Mouse (Mus musculus) forebrain, embryonic 14.5 days (tissue): ENCODE data around the gene Pdxdc1. TPM values are rescaled to one million over a fixed set of nuclear protein-coding genes. Genes with fewer than 3 reads are reported as not detected.

Experiments
- ATAC-seq: fragments of 200-750 bp; cut with Nextera tagmentation; 2 replicates; pipeline ENCODE4 v1.8.0; 2017; ENCODE audit warnings: mild to moderate bottlenecking, moderate library complexity
- DNase-seq: peaks from one replicate; pipeline ENCODE4 v3.0.0-alpha.2; 2015; ENCODE audit warnings: low spot score
- H3K27ac ChIP-seq: fragments of 300-500 bp; sonication (generic); 2 replicates; pipeline ENCODE4 v1.5.1; 2014; ENCODE audit warnings: low read depth, mild to moderate bottlenecking, control low read depth, low read length, moderate library complexity
- H3K27me3 ChIP-seq: fragments of 300-500 bp; sonication (generic); replicated peaks from 2 replicates; pipeline ENCODE4 v1.6.1; 2014; ENCODE audit warnings: low read length, control low read depth, mixed read lengths; ENCODE audit not compliant: control insufficient read depth, insufficient read depth
- H3K36me3 ChIP-seq: fragments of 300-500 bp; sonication (generic); 2 replicates; pipeline ENCODE4 v1.6.1; 2014; ENCODE audit warnings: low read length, control low read depth; ENCODE audit not compliant: control insufficient read depth, insufficient read depth
- H3K4me1 ChIP-seq: fragments of 300-500 bp; sonication (generic); 2 replicates; pipeline ENCODE4 v1.6.1; 2014; ENCODE audit warnings: antibody characterized with exemption, low read length, control low read depth; ENCODE audit not compliant: control insufficient read depth, insufficient read depth
- H3K4me2 ChIP-seq: fragments of 300-500 bp; sonication (generic); 2 replicates; pipeline ENCODE4 v1.6.1; 2014; ENCODE audit warnings: mild to moderate bottlenecking, control low read depth, low read length
- H3K4me3 ChIP-seq: fragments of 300-500 bp; sonication (generic); 2 replicates; pipeline ENCODE4 v1.5.1; 2014; ENCODE audit warnings: low read depth, low read length, control low read depth
- H3K9ac ChIP-seq: fragments of 300-500 bp; sonication (generic); 2 replicates; pipeline ENCODE4 v1.6.1; 2014; ENCODE audit warnings: mild to moderate bottlenecking, low read length, control low read depth, moderate library complexity
- H3K9me3 ChIP-seq: fragments of 300-500 bp; sonication (generic); replicated peaks from 2 replicates; pipeline ENCODE4 v1.6.1; 2016; ENCODE audit warnings: low read length, control low read depth, mixed read lengths; ENCODE audit not compliant: control insufficient read depth
- WGBS: fragments of 180-500 bp; shearing (Covaris S2); extraction: QIAGEN DNeasy Blood & Tissue Kit; methylation state at CpG from one replicate; pipeline ENCODE4 v1.1.7; 2014; 5-methylcytosine and 5-hydroxymethylcytosine counted together
- polyA plus RNA-seq: library from polyadenylated mRNA; unstranded; fragments of >200 nt; fragmentation: Nextera tagmentation; extraction: Ambion mirVana; gene quantifications from 2 replicates; pipeline ENCODE4 v1.2.1, GENCODE M21; 2014

Pdxdc1 gene
- polyA plus RNA-seq: 62.2 and 66.4 TPM in 2 replicates

DNA sequence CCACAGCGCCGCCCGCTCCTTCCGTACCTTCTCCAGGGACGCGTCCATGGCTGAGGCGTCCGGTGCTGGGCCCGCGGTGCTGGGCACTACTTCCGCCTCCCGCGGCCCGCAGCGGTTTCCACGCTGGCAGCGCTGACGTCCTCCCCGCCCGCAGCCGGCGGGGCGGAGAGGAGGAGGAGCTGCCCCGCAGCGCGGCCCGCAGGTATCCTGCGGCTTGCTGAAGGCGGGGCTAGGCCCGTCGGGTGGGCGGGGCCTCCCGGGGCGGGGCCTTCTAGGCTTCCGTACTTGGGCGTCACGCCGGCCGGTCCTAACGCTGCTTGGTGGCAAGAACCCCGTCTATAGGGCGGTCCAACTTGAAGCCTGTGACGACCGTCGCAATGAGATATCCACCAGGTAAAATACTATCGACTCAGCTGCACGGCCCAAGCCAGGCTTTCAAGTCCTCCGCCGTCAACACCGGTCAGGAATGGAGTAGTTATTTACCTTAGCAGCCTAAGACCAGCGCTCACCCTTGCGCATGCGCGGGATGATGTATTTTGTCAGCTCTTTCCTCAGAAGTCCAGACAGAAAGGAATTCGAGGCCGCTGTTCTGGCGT is at the start of gene Pdxdc1, which contains the start of gene Mpv17l:
Gene Pdxdc1, minus strand, starts transcription at position 244 of the 596 bp plus-strand sequence.
Gene Mpv17l, plus strand, starts transcription at position 274 of the 596 bp plus-strand sequence.
- no peaks in the 10 kb centered on the region for H3K9me3 ChIP-seq
- DNase-seq (peak; percentile 97), ATAC-seq (peak; percentile 98)
- 0% methylated on average over 54 of the region's 57 CpGs for WGBS
- peaks cover 10% of the 10 kb centered on the region for H3K4me1 ChIP-seq
- H3K27ac ChIP-seq: peak within 1 kb of the TSS; percentile 81
- peak within 1 kb of the TSS; percentile 86 for H3K9ac ChIP-seq
- no peaks in the 10 kb centered on the region for H3K36me3 ChIP-seq
- H3K27me3 ChIP-seq: no peaks in the 10 kb centered on the region
- peak within 1 kb of the TSS; percentile 77 for H3K4me2 ChIP-seq
- H3K4me3 ChIP-seq: peak within 1 kb of the TSS; percentile 80

DNA sequence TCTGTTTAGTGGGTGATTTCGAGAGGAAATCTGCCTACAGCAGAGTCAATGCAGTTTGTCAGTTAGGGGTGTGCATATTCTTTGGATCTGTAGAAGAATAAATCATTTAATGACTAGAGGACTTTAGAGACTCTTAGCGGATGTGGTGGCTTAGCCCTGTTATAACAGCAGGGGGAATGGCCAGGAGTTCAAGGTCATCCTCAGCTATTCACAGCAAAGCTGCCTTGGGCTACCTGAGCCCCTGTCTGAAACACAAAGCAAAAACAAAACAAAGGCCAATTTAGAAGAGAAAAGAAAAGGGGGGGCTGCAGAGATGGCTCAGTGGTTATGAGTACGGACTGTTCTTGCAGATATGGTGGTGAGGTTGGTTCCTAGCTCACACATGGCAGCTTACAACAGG is 48.3 kb upstream of the Pdxdc1 start:
- Histone ChIP-seq H3K27ac (no peak overlapping the region), H3K4me2 (no peak overlapping the region)
- ATAC-seq: no peak

DNA sequence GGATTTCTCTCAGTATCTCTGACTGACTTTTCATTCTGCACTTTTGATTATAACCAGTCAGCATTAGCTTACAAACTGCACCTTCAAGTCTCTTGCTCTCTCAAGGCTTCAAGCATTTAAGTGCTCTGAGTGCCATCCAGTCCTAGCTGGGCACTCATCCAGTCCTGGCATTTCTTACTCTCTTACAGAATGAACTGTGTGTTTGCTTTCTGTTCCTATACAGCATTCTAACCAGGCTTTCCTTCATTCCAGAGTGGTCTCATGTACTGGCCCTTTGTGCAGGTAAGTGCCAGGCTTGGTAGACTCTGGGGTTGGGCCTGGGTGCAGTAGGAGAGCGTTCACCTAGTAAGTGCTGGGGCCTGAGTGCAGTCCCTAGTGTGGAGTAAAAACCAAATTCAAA is 43.4 kb upstream of the Pdxdc1 start:
- DNase-seq (no peak), ATAC-seq (no peak)
- Histone ChIP-seq H3K4me3 (no peak overlapping the region), H3K27ac (no peak overlapping the region), H3K9me3 (no peaks in the 10 kb centered on the region), H3K4me1 (peaks cover 2% of the 10 kb centered on the region; the same call in 1 of the 2 replicates), H3K27me3 (peaks cover 3% of the 10 kb centered on the region; the same call in 1 of the 2 replicates), H3K4me2 (no peak overlapping the region), H3K36me3 (no peaks in the 10 kb centered on the region), H3K9ac (no peak overlapping the region)
- WGBS: 82% methylated on average over 1 of the region's 1 CpGs

More for the DNA sequence above, 48.3 kb upstream of the Pdxdc1 start:
- Histone ChIP-seq H3K36me3 (no peaks in the 10 kb centered on the region), H3K9ac (no peak overlapping the region), H3K4me3 (no peak overlapping the region), H3K9me3 (no peaks in the 10 kb centered on the region), H3K27me3 (no peaks in the 10 kb centered on the region), H3K4me1 (no peaks in the 10 kb centered on the region)
- 68% methylated on average over 3 of the region's 3 CpGs for WGBS
- DNase-seq: no peak

DNA sequence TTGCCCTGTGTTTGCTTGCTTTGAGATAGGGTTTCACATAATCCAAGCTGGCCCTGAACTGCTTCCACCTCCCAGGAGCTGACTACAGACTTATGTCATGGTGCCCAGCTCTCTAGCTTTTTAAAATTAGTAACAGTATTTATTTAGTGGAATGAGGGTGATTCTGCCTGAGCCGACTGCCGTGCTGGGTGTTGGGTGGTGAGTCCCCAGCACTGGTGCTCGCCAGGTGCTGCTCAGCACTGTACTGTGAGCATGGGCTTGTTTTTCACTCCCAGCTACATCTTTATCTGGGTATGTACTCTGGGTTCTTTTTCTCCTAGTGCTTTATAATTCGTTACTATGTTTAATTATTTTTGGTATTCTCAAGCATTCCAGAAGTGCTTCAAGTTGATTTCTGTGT is 42.2 kb upstream of the Pdxdc1 start:
- H3K4me1 ChIP-seq: peaks cover 6% of the 10 kb centered on the region; the same call in 1 of the 2 replicates
- no peak overlapping the region for H3K9ac ChIP-seq
- no peaks in the 10 kb centered on the region for H3K9me3 ChIP-seq
- ATAC-seq (no peak), DNase-seq (no peak)
- no peaks in the 10 kb centered on the region for H3K36me3 ChIP-seq
- H3K27ac ChIP-seq: no peak overlapping the region
- H3K27me3 ChIP-seq: peaks cover 4% of the 10 kb centered on the region; the same call in 1 of the 2 replicates
- WGBS: 77% methylated on average over 4 of the region's 4 CpGs
- H3K4me3 ChIP-seq: no peak overlapping the region
- H3K4me2 ChIP-seq: no peak overlapping the region

DNA sequence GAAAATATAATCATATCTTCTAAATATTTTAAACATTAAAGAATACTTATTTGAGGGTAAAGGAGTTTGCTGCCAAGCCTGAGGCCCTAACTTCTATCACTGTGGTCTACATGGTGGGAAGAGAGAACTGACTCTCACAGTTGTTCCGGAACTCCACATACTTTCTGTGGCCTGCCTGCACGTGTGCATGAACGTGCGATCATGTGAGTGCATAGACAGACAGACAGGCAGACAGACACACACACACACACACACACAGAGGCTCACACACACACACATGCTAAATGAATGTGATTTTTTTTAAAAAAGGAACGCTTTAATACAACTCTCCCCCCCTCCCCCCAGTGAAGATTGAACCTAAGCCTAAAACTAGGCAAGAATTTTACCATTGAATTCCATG is 41.8 kb upstream of the Pdxdc1 start:
- Histone ChIP-seq H3K36me3 (no peaks in the 10 kb centered on the region), H3K4me1 (peaks cover 6% of the 10 kb centered on the region; the same call in 1 of the 2 replicates), H3K27me3 (peaks cover 4% of the 10 kb centered on the region; the same call in 1 of the 2 replicates), H3K9ac (no peak overlapping the region), H3K27ac (no peak overlapping the region), H3K4me2 (no peak overlapping the region), H3K9me3 (no peaks in the 10 kb centered on the region), H3K4me3 (no peak overlapping the region)
- WGBS: 86% methylated on average over 5 of the region's 5 CpGs
- no peak for DNase-seq
- no peak for ATAC-seq

DNA sequence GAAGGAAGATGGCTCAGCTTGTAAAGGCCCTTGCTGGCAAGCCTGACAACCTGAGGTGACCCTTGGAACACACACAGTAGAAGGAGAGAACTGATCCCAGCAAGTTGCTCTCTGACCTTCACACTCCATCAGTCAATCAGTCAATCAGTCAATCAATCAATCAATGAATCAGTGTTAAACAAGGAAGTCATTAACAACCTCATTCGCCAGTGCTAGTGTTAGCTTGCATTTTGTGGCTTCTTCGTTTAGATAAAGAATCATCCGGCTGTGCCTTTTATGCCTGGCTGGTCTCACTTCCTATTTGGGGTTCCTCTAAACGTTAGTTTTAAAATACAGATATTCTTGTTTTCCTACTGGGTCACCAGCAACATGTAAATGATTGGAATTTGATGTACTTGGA is 41.2 kb upstream of the Pdxdc1 start:
- 79% methylated on average over 4 of the region's 4 CpGs for WGBS
- ATAC-seq (no peak), DNase-seq (no peak)
- H3K9me3 ChIP-seq: no peaks in the 10 kb centered on the region
- H3K27me3 ChIP-seq: peaks cover 4% of the 10 kb centered on the region; the same call in 1 of the 2 replicates
- H3K4me2 ChIP-seq: no peak overlapping the region
- H3K4me3 ChIP-seq: no peak overlapping the region
- no peak overlapping the region for H3K9ac ChIP-seq
- no peaks in the 10 kb centered on the region for H3K36me3 ChIP-seq
- peaks cover 6% of the 10 kb centered on the region; the same call in 1 of the 2 replicates for H3K4me1 ChIP-seq
- H3K27ac ChIP-seq: no peak overlapping the region

DNA sequence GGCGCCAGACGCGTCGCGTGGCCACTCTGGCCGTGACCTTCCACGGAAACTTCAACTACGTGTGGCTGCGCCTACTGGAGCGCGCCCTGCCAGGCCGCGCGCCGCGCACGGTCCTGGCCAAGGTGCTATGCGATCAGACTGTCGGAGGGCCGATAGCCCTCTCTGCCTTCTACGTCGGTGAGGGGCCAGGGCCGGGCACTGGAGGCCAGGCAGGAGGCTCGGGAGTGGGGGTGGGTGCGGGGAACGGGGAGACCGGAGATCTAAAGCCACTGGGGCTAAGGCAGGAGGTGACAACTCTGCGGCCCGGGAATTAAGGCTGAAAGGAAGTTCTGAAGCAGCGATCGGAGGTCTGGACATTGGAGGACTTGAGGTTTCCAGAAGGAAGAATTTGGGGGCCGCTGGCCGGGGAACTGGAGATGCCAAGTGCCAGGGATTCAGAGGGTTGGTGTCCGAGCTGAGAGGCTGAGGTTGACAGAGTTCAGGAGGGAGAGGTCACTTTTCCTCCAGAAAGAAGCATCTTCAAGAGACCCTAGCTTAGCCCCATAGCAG is 38.0 kb upstream of the Pdxdc1 start:
- H3K9me3 ChIP-seq: no peaks in the 10 kb centered on the region
- H3K4me2 ChIP-seq: peak overlapping the region; percentile 99
- peaks cover 6% of the 10 kb centered on the region; the same call in 1 of the 2 replicates for H3K4me1 ChIP-seq
- ATAC-seq: peak; percentile 75
- 0 out of 2 replicates have a peak overlapping the region, but pooled peaks have one; percentile 21 for H3K27ac ChIP-seq
- peak overlapping the region; percentile 71 for H3K9ac ChIP-seq
- no peak for DNase-seq
- H3K36me3 ChIP-seq: no peaks in the 10 kb centered on the region
- WGBS: 2% methylated on average over 34 of the region's 34 CpGs
- peaks cover 4% of the 10 kb centered on the region; the same call in 1 of the 2 replicates for H3K27me3 ChIP-seq
- peak overlapping the region; percentile 63 for H3K4me3 ChIP-seq

GRCm38 (mm10) chr16:13940139-13940846 is 37.4 kb upstream of the Pdxdc1 start:
- WGBS: 4% methylated on average over 28 of the region's 28 CpGs
- H3K36me3 ChIP-seq: no peaks in the 10 kb centered on the region
- H3K9ac ChIP-seq: peak overlapping the region; percentile 71
- H3K4me1 ChIP-seq: peaks cover 6% of the 10 kb centered on the region; the same call in 1 of the 2 replicates
- H3K9me3 ChIP-seq: no peaks in the 10 kb centered on the region
- H3K27ac ChIP-seq: 0 out of 2 replicates have a peak overlapping the region, but pooled peaks have one; percentile 21
- peak; percentile 98 for ATAC-seq
- peak overlapping the region; percentile 99 for H3K4me2 ChIP-seq
- peak; percentile 83 for DNase-seq
- peaks cover 4% of the 10 kb centered on the region; the same call in 1 of the 2 replicates for H3K27me3 ChIP-seq
- H3K4me3 ChIP-seq: peak overlapping the region; percentile 63
